In the genomic region with DNA sequence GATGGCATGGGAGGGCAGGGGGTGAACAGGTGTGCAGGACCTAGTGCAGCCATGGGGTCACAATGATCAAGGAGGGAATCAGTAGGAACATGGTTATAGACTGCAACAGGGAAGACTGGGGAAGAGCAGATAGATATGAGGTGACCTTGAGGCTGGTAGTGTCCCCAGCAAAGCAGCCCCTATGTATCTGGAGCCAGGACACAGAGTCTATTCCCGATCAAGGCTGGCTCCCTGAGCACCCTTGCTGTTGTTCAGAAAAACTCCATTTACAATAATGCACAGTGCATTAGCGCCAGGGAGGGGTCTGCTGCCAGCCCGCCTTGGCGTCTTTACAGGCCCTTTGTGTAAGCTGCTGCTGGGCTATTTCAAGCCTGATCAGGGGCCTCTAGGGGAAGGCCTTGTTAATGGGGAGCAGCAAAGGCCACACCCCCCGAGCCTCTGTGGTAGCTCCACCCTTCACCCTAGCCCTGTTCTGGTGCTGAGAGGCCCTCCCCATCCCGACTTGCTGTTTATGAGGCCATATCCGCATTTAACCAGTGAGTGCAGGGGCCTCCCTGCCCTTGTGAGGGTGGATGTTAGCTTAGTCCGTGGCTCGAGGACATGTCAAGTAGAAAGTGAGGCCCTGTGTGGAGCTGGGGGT, we compare ENCODE assay signal across 9 mouse cellular contexts. TPM values are rescaled to one million over a fixed set of nuclear protein-coding genes. Genes with fewer than 3 reads are reported as not detected.
DNase-seq lines count a peak whose midpoint lies in the region; ATAC-seq and TF ChIP-seq lines count a peak whose summit lies in the region.
"Had no signal": no experiment of that assay in that cellular context is flagged by ENCODE, and none has a peak within 500 bp of the region (broad histone marks: within the 10 kb centered on the region; RNA-seq: fewer than 3 reads in every experiment).

No protein-coding gene starts in this region.

- H3K9me3 ChIP-seq in lung, postnatal 0 days (ENCODE audit: low read length), result no peaks in the 10 kb centered on the region; the same call in 1 of the 2 replicates
- H3K9me3 ChIP-seq in forebrain, embryonic 16.5 days (ENCODE audit: control insufficient read depth, low read length), result no peaks in the 10 kb centered on the region
- H3K9me3 ChIP-seq in intestine, embryonic 14.5 days (ENCODE audit: control insufficient read depth, low read length), result 0 out of 2 replicates have a peak, but pooled peaks cover 3% of the 10 kb centered on the region
- H3K9me3 ChIP-seq: embryonic facial prominence, embryonic 15.5 days had no signal

- no peak for TF ChIP-seq CTCF in lung, postnatal 0 days (IDR thresholded peaks at IDR 0.05)
- no peak for TF ChIP-seq CTCF in layer of hippocampus, adult 2 months (conservative IDR thresholded peaks at IDR 0.05)

- 21% methylated on average over 9 of the region's 9 CpGs for WGBS in lung, postnatal 0 days
- WGBS in forebrain, embryonic 16.5 days, result 9% methylated on average over 9 of the region's 9 CpGs
- WGBS in intestine, embryonic 14.5 days, result 9% methylated on average over 9 of the region's 9 CpGs

- no peaks in the 10 kb centered on the region for H3K27me3 ChIP-seq in lung, postnatal 0 days (replicated peaks; ENCODE audit: insufficient read depth, low read length)
- no peaks in the 10 kb centered on the region for H3K27me3 ChIP-seq in forebrain, embryonic 16.5 days (replicated peaks; ENCODE audit: control insufficient read depth, insufficient read depth, low read length)
- no peaks in the 10 kb centered on the region for H3K27me3 ChIP-seq in intestine, embryonic 14.5 days (replicated peaks; ENCODE audit: control insufficient read depth, insufficient read depth, low read length)
- H3K27me3 ChIP-seq: embryonic facial prominence, embryonic 15.5 days had no signal

- ATAC-seq in lung, postnatal 0 days, result 0 out of 2 replicates have a peak, but pooled peaks have one; percentile 32
- peak; percentile 89 for ATAC-seq in forebrain, embryonic 16.5 days
- peak; percentile 90 for ATAC-seq in intestine, embryonic 14.5 days (replicated peaks; ENCODE audit: low FRiP score, low TSS enrichment, low read depth)

- DNase-seq in lung, postnatal 0 days (ENCODE audit: low spot score), result no peak
- DNase-seq in lung, postnatal 14 days, result no peak
- peak; percentile 72 for DNase-seq in intestine, embryonic 14.5 days (ENCODE audit: low spot score)
- DNase-seq in retina, postnatal 1 day, result peak; percentile 80
- no peak for DNase-seq in layer of hippocampus, adult 2 months (ENCODE audit: low spot score in 2 of 2)
- DNase-seq in frontal cortex, postnatal 36 days (ENCODE audit: low spot score in 2 of 2), result no peak
- no peak for DNase-seq in gastrocnemius, adult 18-20 months (ENCODE audit: low spot score)

- no peaks in the 10 kb centered on the region for H3K36me3 ChIP-seq in lung, postnatal 0 days (ENCODE audit: insufficient read depth, low read length)
- no peaks in the 10 kb centered on the region for H3K36me3 ChIP-seq in forebrain, embryonic 16.5 days (ENCODE audit: control insufficient read depth, insufficient read depth)
- no peaks in the 10 kb centered on the region for H3K36me3 ChIP-seq in intestine, embryonic 14.5 days (ENCODE audit: control insufficient read depth, insufficient read depth, low read length)
- H3K36me3 ChIP-seq: embryonic facial prominence, embryonic 15.5 days had no signal

- no peak overlapping the region for H3K9ac ChIP-seq in lung, postnatal 0 days (replicated peaks; ENCODE audit: low read depth)
- H3K9ac ChIP-seq in forebrain, embryonic 16.5 days (replicated peaks; ENCODE audit: low read depth, low read length), result 0 out of 2 replicates have a peak overlapping the region, but pooled peaks have one; percentile 22
- H3K9ac ChIP-seq in intestine, embryonic 14.5 days (ENCODE audit: low read length), result no peak overlapping the region
- H3K9ac ChIP-seq: embryonic facial prominence, embryonic 15.5 days had no signal

- no peak overlapping the region for H3K4me2 ChIP-seq in lung, postnatal 0 days (replicated peaks; ENCODE audit: low read depth, low read length)
- H3K4me2 ChIP-seq in forebrain, embryonic 16.5 days (ENCODE audit: low read length), result no peak overlapping the region
- H3K4me2 ChIP-seq in intestine, embryonic 14.5 days (ENCODE audit: low read length), result peak overlapping the region; percentile 7
- H3K4me2 ChIP-seq: embryonic facial prominence, embryonic 15.5 days had no signal

- no peak for TF ChIP-seq EP300 in lung, postnatal 0 days (IDR thresholded peaks at IDR 0.05)

- no peak overlapping the region for H3K27ac ChIP-seq in lung, postnatal 0 days (ENCODE audit: low read length)
- no peak overlapping the region for H3K27ac ChIP-seq in forebrain, embryonic 16.5 days (ENCODE audit: low read length)
- peak overlapping the region; percentile 51; the same call in 1 of the 2 replicates for H3K27ac ChIP-seq in intestine, embryonic 14.5 days (ENCODE audit: low read depth)
- H3K27ac ChIP-seq in layer of hippocampus, adult 2 months, result no peak overlapping the region
- H3K27ac ChIP-seq: embryonic facial prominence, embryonic 15.5 days had no signal

- no peaks in the 10 kb centered on the region for H3K4me1 ChIP-seq in lung, postnatal 0 days (ENCODE audit: insufficient read depth, low read depth, low read length)
- peaks cover 7% of the 10 kb centered on the region for H3K4me1 ChIP-seq in forebrain, embryonic 16.5 days (replicated peaks; ENCODE audit: control insufficient read depth, insufficient read depth, low read length)
- H3K4me1 ChIP-seq in intestine, embryonic 14.5 days (replicated peaks; ENCODE audit: control insufficient read depth, insufficient read depth, low read length), result peaks cover 13% of the 10 kb centered on the region

- H3K4me3 ChIP-seq in lung, postnatal 0 days (ENCODE audit: low read depth, low read length), result no peak overlapping the region
- no peak overlapping the region for H3K4me3 ChIP-seq in forebrain, embryonic 16.5 days (replicated peaks; ENCODE audit: low read length)
- no peak overlapping the region for H3K4me3 ChIP-seq in intestine, embryonic 14.5 days (ENCODE audit: low read depth, low read length)
- H3K4me3 ChIP-seq in layer of hippocampus, adult 2 months, result no peak overlapping the region
- H3K4me3 ChIP-seq: embryonic facial prominence, embryonic 15.5 days had no signal

RNA-seq across cellular contexts. Expression of a gene that starts 7.9 kb away (rescaled TPM):
- 10.3 and 11.7 TPM in 2 replicates for polyA plus RNA-seq in lung, postnatal 0 days (2015; fragmentation: Nextera tagmentation; extraction: Ambion mirVana)
- polyA plus RNA-seq in forebrain, embryonic 16.5 days (2015; fragmentation: Nextera tagmentation; extraction: Ambion mirVana), result 0.80 and 0.88 TPM in 2 replicates
- 0.35 TPM in 1 of 2 replicates, not detected in the other for polyA plus RNA-seq in intestine, embryonic 14.5 days (2014; fragmentation: Nextera tagmentation; extraction: Ambion mirVana)
- 1 to 10 TPM; 1.8 to 2.0 TPM for total RNA-seq in layer of hippocampus, adult 2 months (2021)
- total RNA-seq in gastrocnemius, adult 18-20 months (2021), result not detected

RNA-seq across cellular contexts. Expression of a gene that starts 28.8 kb away (rescaled TPM):
- 0.42 and 0.55 TPM in 2 replicates for polyA plus RNA-seq in lung, postnatal 0 days (2015; fragmentation: Nextera tagmentation; extraction: Ambion mirVana)
- polyA plus RNA-seq in forebrain, embryonic 16.5 days (2015; fragmentation: Nextera tagmentation; extraction: Ambion mirVana), result 12.4 and 14.7 TPM in 2 replicates
- polyA plus RNA-seq in intestine, embryonic 14.5 days (2014; fragmentation: Nextera tagmentation; extraction: Ambion mirVana), result 6.6 and 7.0 TPM in 2 replicates
- total RNA-seq in layer of hippocampus, adult 2 months (2021), result 100 to 1,000 TPM; 121 to 142 TPM
- total RNA-seq in gastrocnemius, adult 18-20 months (2021), result 1 to 10 TPM in 1 of 2 experiments, under 1 TPM in 1; 0.81 to 1.1 TPM

RNA-seq across cellular contexts. Expression of a gene that starts 34.7 kb away (rescaled TPM):
- 0.05 TPM in 1 of 2 replicates, not detected in the other for polyA plus RNA-seq in lung, postnatal 0 days (2015; fragmentation: Nextera tagmentation; extraction: Ambion mirVana)
- polyA plus RNA-seq in forebrain, embryonic 16.5 days (2015; fragmentation: Nextera tagmentation; extraction: Ambion mirVana), result 0.32 and 0.44 TPM in 2 replicates
- 0.19 and 0.36 TPM in 2 replicates for polyA plus RNA-seq in intestine, embryonic 14.5 days (2014; fragmentation: Nextera tagmentation; extraction: Ambion mirVana)
- total RNA-seq in layer of hippocampus, adult 2 months (2021), result under 1 TPM in 1 of 2 experiments, not detected in 1; 0.15 TPM
- not detected for total RNA-seq in gastrocnemius, adult 18-20 months (2021)

Comparison
In these comparisons a context has a peak if more than half of its experiments do, and no peak if none do; other contexts are left out.
1. ATAC-seq: peak in every context shown above with its lines; median percentile 90 in intestine, embryonic 14.5 days; 89 in forebrain, embryonic 16.5 days; 32 in lung, postnatal 0 days.
2. DNase-seq: peak in intestine, embryonic 14.5 days (single experiment) and retina, postnatal 1 day (single experiment); none in lung, postnatal 0 days (single experiment), lung, postnatal 14 days (single experiment), layer of hippocampus, adult 2 months (0 of 2), frontal cortex, postnatal 36 days (0 of 2) and gastrocnemius, adult 18-20 months (single experiment).